Mouse (Mus musculus) urinary bladder, adult 18-20 months (tissue): Measurements from ENCODE around the gene Slc6a1.

ENCODE experiments used
- DNase-seq, 2 experiments: peaks; one replicate each; pipeline ENCODE4 v3.0.0; 2022; ENCODE audit warnings: low spot score in 2 of 2, mixed read lengths in 2 of 2

Slc6a1 gene

DNA sequence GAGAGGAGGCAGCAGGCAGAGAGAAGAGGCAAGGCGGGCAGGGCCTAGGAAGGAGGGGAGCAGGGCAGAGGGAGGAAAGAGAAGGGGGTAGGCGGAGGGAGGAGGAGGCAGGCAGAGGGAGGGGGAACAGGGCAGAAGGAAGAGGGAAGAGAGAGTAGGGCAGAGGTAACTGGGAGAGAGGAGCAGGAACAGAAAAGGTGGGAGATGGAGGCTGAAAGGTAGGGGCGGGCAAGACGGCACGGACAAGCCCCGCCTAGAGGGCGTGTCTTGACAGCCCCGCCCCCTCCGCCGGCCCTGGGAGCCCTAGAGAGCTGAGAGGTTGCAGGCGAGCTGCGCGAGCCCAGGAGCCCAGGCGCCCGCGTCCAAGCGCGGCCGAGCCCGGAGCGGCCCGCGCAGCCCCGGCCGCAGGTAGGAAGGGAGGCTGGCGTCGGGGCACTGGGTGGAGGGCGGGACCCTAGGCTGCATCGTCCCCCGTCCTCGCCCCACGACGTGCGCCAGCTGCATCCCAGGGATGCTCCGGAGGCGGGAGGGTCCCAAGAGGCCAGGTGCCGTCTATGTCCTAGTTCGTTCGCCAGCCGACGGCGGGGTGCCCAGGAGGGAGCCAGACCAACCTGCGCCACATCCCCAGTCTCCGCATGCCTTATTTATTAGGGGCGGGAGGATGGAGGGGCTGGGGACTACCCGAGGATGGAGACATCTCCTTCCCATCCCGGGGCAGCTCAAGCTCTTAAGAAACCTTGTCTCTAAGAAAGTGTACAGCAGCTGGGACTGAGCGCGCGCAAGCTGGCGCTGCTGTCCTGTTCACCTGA lies at the start of gene Slc6a1:
Gene Slc6a1, plus strand, starts transcription at position 167 of the 809 bp plus-strand sequence.
- peak; percentile 23 to 42 for DNase-seq

DNA sequence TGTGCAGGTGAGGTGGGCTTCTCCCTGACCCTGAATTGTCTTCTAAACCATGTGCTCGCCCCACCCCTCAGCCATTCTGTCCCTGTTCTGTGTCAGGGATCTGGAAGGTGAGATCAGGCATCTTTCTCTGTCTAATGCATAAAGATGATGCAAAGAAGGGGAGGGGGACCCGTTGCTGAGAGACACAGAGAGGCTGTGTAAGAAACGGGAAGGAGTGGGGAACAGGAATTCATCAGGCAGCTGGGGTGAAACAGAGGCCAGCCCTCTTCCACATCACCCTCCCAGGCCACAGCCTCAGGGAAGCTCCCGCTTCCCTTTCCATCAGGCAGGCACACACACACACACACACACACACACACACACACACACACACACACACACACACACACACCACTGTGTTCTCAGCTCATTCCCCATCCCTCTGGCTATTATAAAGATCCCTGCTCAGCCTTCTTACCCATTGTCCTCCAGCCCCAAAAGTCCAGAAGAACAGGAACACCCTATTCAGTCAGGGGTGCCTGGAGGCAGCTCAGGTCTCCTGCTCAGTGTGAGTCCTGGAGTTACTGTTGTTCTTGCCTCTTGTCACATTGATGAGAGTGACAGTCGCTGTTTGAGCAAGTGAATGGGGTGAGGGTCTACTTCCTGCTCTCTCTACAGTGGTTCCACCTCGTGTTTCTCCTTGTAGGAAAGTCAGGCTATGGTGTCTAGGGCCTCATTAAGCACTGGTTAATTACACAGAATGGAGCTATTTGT lies 43.4 kb upstream of the Slc6a1 start:
- DNase-seq: no peak

DNA sequence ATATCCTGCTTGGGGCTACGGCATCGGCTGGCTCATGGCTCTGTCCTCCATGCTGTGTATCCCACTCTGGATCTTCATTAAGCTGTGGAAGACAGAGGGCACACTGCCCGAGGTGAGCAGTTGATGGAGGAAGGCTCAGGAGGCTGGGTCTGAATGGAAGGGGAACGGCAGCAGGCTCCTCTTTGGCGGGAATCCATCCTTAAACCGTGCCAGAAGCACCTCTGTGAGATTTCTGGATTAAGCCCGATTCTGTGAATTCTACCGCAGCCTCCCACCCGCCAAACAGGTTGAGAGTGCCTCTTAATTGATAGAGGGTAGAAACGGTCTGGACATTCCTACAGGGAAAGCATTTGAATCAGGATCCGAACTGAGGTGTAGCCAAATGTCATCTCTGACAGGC lies 36.8 kb upstream of the Slc6a1 start:
- DNase-seq: no peak

DNA sequence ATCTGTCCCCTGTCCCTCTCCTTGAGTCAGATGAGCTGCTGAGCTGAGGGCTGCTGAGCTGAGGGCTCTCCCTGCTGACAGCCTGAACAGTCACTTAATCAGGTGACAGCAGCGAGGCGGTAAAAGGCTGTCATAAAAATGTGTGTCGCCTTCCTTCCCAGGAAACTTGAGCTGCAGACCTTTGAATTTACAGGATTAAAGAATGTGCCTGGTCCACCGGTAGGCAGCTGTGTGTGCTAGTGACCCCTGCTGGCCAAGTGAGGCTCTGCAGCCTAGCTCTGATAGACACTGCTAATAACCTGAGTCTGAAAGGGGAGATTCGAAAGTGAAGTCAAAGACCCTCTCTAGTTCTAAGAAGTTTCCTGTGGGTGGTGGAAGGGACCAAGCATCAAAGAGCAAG lies 32.1 kb upstream of the Slc6a1 start:
- DNase-seq: peak; percentile 30 to 55

DNA sequence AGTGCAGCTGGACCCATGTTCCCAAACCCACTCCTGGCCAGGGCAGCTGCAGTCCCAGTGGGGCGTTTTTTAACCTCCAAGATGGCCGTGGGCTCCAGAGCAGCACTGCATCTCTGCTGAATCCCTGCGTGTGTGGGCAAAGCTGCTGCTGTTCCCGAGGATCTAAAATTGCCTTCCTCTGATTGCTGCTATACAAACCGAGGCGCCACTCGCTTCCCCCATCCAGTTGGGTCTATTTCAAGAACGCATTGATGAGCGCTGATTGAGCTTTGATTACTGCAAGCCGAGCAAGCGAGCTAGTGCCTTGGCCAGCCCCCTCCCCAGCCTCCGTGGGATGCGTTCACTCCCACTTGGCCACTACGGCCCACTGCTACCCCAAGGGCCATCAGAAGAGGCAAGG lies 27.5 kb upstream of the Slc6a1 start:
- no peak for DNase-seq

DNA sequence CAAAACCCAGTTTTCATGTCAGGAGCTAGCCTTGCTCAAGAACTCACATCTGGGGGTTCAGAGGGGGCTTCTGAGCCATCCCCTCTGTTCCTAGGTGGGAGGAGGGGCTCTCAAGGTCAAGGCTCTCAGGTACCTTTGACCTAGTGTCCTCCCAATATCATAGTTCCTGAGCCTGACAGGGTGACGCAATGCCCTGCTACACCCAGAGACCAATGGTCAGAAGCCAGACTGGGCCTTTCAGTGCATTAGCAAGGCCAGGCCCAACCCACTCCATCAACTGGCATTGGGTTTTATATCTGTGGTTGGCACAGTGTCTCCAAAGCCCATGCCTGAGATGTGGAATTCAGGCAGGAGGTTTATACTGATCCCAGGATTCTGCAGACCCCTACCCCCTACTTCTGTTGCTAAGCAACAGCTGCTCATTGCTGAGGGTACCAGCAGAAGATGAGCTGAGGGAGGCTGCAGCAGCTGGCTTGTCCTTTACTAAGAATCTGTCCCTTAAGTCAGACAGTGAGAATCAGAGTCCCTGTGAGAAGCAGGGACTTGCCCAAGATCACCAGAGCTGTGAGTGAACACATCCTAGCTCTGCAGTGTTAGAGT lies 24.6 kb upstream of the Slc6a1 start:
- no peak for DNase-seq

DNA sequence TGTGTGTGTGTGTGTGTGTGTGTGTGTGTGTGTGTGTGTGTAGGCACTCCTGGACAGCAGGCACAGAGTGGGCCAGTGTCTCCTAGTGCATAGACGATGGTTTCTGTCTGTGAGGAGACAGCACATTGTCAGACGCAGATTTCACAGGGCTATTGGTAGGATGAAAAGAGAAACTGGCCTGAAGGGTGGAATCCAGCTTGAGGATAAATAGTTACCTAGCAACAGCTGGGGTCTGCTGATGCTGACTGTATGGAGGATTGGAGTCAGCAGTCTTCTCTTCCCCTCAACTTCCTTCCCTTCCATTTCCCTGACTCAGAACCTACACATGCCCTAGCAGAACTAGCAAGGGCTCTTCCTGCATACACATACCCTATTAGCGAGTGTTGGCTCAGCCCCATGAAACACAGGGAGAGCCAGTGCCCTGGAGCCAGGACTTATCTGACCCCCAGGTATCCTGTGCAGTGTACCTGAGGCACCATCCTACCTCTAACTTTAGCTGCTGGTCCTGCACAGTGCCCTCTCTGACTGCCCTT lies 23.7 kb upstream of the Slc6a1 start:
- DNase-seq: no peak

DNA sequence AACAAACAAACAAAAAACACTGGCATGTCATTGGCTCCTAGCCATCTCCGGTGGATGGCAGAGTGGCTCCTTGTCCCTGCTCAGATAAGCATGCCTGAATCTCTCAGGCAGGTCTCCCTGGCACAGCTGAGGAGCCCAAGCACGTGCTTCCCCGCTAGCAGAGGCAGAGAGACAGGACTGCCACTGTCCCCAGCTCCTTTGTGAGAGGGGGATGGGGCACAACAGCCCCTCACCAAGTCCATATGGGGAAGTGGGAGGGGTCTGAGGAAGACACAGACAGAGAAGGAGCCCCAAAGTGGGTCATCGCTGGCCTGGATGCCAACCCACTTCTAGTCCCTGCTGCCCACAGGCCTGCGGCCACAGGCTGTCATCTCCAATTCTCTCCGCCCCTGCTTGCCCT lies 20.8 kb upstream of the Slc6a1 start:
- no peak for DNase-seq

DNA sequence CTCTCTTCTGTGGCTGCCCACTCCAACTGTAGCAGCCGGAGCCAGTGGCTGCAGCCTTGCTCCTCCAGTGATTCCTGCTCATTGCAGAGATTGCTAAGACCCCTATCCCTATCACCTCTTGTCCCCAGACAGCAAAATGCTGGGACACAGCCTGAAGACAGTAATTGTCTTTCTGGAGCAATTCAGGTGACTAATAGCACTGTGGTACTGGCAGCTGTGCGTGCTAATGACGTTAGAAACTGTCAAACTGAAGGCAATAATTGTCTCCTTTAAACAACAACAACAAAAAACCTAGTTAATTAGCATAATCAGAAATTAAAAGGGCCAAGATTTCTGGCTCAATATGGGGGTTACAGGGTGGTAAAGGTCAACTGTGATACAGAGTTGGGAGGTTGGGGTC lies 18.4 kb upstream of the Slc6a1 start:
- no peak for DNase-seq

DNA sequence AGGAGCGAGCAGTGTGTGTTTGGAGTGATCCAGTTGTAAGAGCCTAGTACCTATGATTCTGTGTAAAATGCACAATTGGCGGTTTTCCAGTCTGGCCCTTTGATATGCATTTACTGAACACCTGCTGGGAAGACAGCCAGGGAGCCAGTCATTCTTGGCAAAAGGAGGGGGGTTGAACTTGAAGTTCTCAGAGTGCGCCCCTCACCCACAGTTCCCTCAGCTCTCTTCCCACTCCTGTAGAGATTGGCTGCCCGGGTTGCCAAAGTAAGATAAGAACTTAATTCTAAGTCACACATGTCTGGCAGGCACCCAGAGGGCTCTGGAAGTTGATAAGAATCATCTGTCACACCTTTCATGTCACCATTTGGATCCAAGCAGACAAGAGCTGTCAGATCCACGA lies 18.0 kb upstream of the Slc6a1 start:
- DNase-seq: no peak

DNA sequence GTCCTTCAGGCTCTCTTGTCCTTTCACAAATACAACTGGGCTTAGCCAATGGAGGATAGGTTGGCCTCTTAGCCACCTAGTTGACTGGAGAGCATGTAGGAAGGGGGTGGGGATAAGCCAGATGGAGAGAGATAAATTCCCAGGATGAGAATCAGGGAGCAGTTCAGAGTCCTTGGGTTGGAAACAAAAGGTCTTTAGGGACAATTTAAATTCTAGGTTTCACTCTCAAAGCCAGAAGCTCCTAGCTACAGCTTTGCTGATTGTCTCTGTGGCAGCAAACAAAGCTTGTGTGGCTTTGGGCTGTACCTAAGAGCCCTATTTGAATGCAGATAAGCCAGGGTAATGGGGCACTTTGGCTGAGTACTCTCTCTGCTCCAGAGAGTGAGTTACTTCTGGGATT lies 16.2 kb upstream of the Slc6a1 start:
- DNase-seq: no peak

DNA sequence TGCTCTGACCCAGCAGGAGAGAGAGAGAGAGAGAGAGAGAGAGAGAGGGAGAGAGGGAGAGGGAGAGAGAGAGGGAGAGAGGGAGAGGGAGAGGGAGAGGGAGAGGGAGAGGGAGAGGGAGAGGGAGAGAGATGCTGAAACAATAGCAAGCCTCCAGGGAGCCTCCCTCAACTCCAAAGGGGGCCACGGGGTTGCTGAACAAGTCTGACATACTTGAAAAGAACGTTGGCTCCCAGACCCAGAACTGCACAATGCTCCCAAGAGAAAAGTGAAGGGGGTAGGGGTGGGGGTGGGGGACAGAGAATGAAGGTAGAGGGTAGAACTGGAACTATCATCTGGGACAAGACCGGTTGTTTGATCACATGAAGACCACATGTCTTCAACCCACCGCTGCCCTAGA lies 14.5 kb upstream of the Slc6a1 start:
- DNase-seq: no peak

DNA sequence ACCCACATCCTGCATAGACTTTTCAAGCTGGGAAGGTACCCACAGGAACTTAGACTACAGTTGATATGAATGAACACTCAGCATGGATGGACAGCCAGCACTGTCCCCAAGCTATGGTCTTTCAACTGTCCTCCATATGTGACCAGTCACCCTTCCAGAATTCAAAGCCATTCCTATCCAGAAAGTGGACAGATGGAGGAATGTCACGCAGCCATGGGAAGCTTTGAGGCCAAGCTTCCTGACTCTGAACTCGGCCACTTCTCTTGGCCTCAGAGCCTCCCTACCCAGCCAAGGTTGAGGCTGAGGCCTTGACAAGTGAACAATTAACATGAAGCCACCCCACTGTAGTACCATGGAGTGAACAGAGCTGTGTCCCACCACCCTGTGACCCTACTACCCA lies 12.8 kb upstream of the Slc6a1 start:
- no peak for DNase-seq

DNA sequence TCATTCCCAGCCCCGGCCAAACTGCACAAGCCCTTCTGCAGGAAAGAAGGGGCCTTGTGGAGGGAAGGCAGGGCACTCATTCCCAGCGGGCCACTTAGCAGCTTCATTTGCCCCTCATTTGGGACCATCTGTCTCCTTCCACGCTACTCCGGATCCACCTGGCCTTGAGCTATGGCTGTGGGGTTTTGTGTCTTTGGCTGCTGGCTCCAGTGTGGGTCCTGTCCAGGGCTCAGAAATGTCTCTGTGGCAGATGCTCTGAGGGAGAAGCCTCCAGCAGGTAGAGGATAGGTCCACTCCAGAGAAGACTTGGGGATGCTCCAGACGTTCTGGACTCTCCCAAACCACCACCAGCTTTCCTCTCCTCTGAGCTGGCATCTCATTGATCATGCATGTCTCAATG lies 11.6 kb upstream of the Slc6a1 start:
- DNase-seq: no peak

DNA sequence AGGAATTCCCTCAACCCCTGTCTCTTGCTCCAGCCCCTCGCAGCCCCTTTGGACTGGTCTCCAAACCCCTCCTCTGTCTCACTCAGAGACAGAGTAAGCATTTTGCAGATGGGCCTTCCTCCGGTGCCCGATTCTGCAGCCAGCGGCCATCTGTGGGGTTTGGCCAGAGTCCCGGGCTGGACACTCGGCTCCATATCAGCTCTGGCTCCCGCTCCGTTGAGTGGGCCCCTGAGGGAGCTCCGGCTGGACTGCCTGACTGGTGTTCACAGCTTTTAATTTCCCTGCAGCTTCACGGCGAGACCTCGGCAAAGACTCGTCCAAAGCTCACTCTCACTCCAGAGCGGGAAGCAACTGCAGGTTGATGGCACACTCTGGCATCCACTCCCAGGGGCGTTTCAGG lies 10.2 kb upstream of the Slc6a1 start:
- DNase-seq: no peak

DNA sequence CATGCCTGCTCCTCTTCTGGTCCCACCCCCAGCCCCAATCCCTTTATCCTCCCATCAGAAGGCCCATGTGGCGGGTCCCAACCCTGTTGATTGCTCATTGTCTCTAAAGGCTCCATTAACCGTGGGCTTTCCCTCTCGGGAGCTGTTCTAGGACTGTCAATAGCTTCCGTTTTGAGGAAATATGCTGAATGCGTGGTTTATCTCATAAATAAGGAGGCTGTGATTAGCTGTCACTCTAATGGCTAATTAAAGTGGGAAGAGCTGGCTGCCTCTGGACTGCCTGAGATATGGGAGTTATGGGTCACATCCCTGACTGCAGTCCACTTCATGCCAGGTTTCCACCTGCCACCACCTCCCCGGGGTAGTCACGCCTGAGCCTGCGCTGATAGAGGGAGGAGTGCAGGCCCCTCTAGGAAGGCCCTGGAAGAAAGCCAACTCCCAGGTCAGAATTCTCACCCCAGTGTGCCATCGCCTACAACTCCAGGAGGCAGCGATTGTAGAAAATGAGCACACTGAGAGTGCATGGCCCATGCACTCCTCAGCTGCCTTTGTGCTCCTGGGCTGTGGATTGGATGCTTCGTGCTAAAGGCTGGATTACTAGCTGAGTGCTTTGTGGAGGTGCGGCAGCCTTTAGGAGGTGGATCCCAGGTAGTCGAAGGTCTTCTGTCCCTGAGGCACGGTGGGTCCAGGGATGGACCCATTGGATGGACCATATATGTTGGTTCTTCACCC lies 8.3 kb upstream of the Slc6a1 start:
- no peak for DNase-seq

DNA sequence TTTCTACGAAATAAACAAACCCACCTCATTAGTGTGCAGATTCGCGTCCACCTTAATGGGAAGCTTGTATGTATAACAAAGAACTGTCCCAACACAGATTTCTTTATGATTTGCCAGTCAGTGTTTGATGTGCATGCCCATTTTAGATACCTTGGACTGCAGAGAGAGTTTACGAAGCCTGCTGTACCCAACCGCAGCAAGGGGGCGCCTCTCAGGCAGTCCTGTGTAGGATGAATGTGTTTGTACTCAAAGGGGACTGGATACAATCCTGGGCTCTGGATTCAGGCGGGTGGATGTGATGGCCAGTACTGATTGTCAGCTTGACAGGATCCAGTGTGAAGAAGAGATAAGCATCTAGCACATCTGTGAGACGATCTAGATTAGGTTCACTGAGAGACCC lies 6.6 kb upstream of the Slc6a1 start:
- DNase-seq: no peak

DNA sequence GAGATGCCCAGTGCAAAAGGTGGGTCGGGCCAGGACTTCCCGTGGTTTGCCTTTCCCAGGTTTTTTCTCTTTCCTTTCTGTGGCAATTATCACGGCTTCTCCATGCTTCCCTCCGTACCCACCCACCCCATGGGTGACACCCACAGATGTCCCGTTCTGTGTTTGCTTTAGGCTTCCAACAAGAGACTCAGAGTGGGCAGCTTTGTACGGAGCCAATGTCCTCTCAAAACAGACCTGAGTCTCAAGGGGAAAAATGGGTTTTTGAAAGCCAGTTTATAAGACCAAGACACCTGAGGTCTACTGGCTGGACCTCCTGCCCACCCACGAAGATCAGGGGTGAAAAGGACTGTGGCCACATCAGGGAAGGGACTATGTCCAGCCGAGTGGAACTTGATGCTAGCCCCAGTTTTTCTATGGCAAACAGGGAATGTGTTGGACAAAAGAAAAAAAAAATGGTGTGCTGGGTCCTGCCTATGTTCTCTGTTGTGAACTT lies 889 bp downstream of the Slc6a1 start:
- no peak for DNase-seq

DNA sequence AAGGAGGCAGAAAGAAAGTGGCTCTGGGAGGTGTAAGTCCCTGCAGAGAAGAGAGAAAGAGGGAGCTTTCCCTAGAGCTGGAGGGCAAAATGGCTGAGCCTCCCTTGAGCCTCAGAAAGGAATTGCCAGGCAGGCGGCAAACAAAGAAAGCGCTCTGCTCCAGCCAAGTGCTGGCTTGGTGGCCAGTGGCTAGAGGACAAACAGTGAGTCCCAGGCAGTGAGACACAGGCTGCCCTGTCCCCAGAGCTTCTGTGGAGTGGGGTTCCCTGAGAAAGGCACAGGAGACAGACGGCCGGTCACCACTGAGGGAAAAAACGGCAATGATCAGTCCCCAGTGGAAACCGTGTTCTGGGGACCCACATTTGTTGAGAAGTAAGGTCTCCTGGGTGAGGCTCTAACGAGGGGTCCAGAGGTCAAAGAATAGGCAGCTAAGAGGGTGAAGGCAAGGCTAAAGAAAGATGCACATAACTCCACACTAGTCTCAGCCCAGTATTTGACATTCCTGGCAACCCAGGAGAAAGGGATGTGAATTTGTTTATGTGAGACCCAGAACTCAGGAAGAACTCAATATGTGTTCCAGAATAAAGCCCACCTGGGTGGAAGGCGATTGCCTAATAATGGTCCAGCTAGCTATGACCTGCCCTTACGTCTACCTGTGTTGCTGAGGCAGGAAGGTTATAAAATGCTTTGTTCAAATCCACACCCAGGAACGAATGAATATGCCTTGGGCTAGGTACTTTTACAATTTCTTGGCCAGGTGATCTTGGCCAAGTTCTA lies 1.7 kb downstream of the Slc6a1 start:
- DNase-seq: no peak

DNA sequence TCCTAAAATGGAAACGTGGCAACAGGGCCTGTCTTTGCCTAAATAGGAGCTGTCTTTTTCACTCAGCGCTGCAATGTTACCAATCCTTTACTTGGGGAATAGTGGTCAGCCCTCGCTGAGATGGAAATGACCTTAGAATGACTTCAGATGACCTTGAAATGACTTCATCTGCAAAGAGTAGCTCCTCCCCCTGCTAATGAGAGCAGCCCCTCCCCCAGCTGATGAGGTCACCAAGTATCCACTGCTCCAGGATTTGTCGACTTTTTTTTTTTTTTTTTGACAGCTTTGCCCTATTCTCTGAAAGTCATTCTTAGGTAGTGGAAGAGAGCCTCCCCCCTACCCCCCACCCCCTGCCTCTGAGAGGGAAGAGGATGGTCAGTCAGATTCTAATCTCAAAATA lies 3.0 kb downstream of the Slc6a1 start:
- no peak for DNase-seq

DNA sequence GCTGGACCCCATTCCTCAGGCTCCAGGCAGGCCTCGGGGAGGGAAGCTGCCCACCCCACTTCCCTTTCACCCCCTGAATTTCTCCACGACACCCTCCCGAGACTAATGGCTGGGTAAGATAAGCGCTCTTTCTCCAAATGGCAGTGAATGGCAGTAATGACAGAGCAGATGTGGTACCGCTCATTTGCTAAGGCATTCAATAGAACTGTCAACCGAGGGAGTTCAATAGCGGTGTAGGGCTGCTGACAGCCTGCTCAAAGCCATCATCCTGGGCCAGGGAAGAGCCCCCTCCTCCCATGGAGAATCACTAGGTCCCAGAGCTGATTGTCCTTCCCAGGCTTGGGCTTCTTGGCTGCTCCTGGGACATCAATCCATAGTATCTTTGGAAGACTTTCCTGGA lies 6.7 kb downstream of the Slc6a1 start:
- no peak for DNase-seq
